Mouse (Mus musculus): ENCODE measurements around the gene Frmd4a. TPM values are rescaled to one million over a fixed set of nuclear protein-coding genes. Genes with fewer than 3 reads are reported as not detected.

Frmd4a gene
- polyA plus RNA-seq, 1 experiment from 2014 or later, result 13.7 TPM

DNA sequence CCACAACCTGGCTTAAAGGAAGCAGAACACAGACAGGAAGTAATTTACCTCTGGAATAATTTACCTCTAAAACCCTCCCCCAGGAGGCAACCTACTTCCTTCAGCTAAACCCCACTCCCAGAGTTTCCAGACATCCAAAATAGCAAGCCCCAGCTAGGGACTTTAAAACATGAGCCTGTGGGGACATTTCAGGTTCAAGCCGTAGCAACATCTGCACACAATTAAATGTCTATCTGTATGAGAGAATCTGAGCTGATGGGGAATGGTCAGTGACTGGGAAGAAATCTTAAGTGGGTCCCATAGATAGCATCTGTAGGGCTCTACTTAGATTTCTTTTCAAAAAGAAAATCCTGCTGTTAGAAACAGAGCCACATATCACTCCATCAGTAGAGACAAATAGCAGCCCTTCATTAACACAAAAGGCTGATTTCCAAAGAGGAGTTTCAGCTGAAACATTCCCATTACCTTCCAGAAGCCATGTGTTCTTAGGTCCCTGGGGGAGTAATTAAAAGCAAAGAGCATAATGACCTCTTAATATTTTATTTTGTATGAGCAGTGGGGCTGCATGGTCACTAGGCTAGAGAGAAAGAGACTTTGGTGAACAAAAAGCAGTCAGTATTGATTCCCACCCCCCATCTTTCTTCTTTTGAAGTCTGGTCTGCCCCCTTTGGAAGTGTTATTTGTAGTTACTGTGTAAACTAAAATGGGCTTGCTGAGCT lies 505.4 kb downstream of the Frmd4a start:
- Histone ChIP-seq H3K4me1 (ENCODE audit: control insufficient read depth, insufficient read depth, low read length) (peaks cover 2% of the 10 kb centered on the region), H3K4me2 (ENCODE audit: low read depth, low read length) (no peak overlapping the region), H3K9me3 (ENCODE audit: control insufficient read depth, low read length) (no peaks in the 10 kb centered on the region), H3K4me3 (ENCODE audit: low read length) (no peak overlapping the region), H3K36me3 (ENCODE audit: control insufficient read depth, insufficient read depth, low read length) (no peaks in the 10 kb centered on the region), H3K9ac (ENCODE audit: low read depth, low read length) (no peak overlapping the region), H3K27ac (ENCODE audit: low read length) (no peak overlapping the region), H3K27me3 (replicated peaks; ENCODE audit: control insufficient read depth, insufficient read depth, low read length) (no peaks in the 10 kb centered on the region)
- 85% methylated on average over 1 of the region's 1 CpGs for WGBS
- no peak for ATAC-seq

DNA sequence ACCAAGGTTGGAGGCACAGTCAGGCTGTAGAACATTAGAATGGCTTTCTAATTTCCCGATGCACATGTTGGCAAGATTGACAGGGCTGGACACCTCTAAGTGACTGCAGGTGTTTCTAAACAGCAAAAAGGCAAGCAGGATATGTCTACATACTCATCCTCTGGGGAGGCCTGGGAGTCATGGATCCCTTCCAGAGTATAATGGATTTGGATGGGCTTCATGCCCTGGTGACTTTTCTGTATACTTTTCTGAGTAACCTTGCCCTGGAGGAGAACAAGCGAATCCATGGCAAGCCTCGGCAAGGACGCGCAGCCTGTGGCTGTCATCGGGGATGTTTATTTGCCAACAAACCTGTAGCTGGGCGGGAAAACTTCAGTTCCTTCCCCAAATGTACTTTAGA lies 509.6 kb downstream of the Frmd4a start:
- H3K27ac ChIP-seq (ENCODE audit: low read length), result no peak overlapping the region
- H3K9me3 ChIP-seq (ENCODE audit: control insufficient read depth, low read length), result no peaks in the 10 kb centered on the region
- no peak overlapping the region for H3K4me3 ChIP-seq (ENCODE audit: low read length)
- 89% methylated on average over 7 of the region's 7 CpGs for WGBS
- H3K9ac ChIP-seq (ENCODE audit: low read depth, low read length), result no peak overlapping the region
- H3K36me3 ChIP-seq (ENCODE audit: control insufficient read depth, insufficient read depth, low read length), result no peaks in the 10 kb centered on the region
- H3K4me1 ChIP-seq (ENCODE audit: control insufficient read depth, insufficient read depth, low read length), result no peaks in the 10 kb centered on the region
- ATAC-seq, result no peak
- H3K27me3 ChIP-seq (replicated peaks; ENCODE audit: control insufficient read depth, insufficient read depth, low read length), result no peaks in the 10 kb centered on the region
- no peak overlapping the region for H3K4me2 ChIP-seq (ENCODE audit: low read depth, low read length)

DNA sequence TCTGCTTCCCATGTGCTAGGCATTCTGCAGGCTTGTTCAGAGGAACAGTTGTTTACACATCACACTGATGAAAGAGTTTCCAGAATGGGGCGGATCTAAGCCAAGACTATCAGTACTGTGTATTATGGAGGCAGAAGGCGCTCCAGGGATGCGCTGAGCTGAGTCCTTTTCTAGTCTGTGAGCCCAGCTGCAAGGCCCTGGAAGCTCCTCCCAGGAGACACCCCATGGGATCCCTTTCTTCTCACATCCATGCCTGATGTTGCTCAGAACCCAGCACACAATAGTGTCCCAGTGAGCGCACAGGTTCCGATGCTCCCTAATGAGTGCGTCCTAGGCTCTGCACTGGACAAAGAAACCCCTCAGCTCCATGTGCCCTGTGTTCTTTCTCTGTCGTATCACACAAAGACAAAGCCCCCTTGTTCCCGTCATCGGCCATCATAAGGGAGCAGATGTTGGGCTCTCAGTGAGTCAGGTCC lies 511.8 kb downstream of the Frmd4a start:
- no peak; the same call in 1 of the 2 replicates for ATAC-seq
- Histone ChIP-seq H3K4me3 (ENCODE audit: low read length) (no peak overlapping the region), H3K9ac (ENCODE audit: low read depth, low read length) (no peak overlapping the region), H3K9me3 (ENCODE audit: control insufficient read depth, low read length) (no peaks in the 10 kb centered on the region), H3K4me1 (ENCODE audit: control insufficient read depth, insufficient read depth, low read length) (no peaks in the 10 kb centered on the region), H3K36me3 (ENCODE audit: control insufficient read depth, insufficient read depth, low read length) (no peaks in the 10 kb centered on the region), H3K27me3 (replicated peaks; ENCODE audit: control insufficient read depth, insufficient read depth, low read length) (no peaks in the 10 kb centered on the region), H3K4me2 (ENCODE audit: low read depth, low read length) (no peak overlapping the region), H3K27ac (ENCODE audit: low read length) (no peak overlapping the region)
- WGBS, result 75% methylated on average over 9 of the region's 9 CpGs

DNA sequence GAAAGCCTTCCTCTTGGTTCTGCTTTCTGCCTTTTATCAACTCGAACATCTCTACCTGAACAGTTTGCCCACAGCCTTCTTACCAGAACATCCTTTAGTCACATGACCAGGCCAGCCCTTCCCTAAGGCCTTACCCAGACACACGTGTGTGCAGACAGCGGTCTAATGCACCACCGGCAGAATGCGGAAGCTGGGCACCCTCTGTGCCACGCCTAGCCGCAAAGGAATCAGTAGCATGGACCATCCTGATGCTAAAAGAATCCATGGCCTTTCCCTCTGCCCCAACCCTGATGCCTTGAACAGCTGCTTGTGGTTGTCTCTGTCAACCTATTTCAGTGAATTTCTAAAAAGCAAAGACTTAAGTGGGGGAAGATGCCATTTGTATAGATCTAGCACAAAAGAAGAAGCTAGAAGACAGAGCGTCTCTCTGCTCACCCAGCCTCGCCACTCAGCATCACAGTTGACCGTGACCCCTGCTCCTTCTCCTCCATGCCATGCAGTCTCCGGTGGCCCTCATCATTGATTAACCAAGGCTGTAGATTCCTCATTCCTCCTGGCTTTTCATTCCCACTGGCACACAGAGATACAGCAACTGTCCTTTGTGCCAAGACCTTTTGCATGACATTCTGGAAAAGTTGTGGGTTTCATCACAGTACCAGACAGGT lies 514.1 kb downstream of the Frmd4a start:
- Histone ChIP-seq H3K4me2 (ENCODE audit: low read depth, low read length) (no peak overlapping the region), H3K36me3 (ENCODE audit: control insufficient read depth, insufficient read depth, low read length) (no peaks in the 10 kb centered on the region), H3K9ac (ENCODE audit: low read depth, low read length) (no peak overlapping the region), H3K27me3 (replicated peaks; ENCODE audit: control insufficient read depth, insufficient read depth, low read length) (no peaks in the 10 kb centered on the region), H3K4me1 (ENCODE audit: control insufficient read depth, insufficient read depth, low read length) (no peaks in the 10 kb centered on the region), H3K27ac (ENCODE audit: low read length) (no peak overlapping the region), H3K4me3 (ENCODE audit: low read length) (no peak overlapping the region), H3K9me3 (ENCODE audit: control insufficient read depth, low read length) (no peaks in the 10 kb centered on the region)
- no peak for ATAC-seq
- WGBS, result 81% methylated on average over 11 of the region's 11 CpGs

DNA sequence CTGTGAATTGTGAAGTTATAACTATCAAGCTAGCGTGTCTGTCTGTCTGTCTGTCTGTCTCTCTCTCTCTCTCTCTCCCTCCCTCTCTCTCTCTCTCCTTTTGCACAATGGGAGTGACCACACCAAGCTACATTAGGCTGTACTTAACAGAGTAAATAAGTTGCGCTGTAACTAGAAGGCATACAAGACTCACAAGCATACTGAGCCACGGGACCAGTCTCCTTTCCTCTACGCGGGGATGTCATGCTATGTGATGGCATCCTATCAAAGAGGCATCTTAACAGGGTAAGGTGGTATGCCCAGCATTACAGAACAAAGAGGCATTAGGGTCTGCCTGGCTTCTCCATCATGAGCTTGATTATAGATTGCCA lies 514.7 kb downstream of the Frmd4a start:
- Histone ChIP-seq H3K36me3 (ENCODE audit: control insufficient read depth, insufficient read depth, low read length) (no peaks in the 10 kb centered on the region), H3K9me3 (ENCODE audit: control insufficient read depth, low read length) (no peaks in the 10 kb centered on the region), H3K9ac (ENCODE audit: low read depth, low read length) (no peak overlapping the region), H3K27me3 (replicated peaks; ENCODE audit: control insufficient read depth, insufficient read depth, low read length) (no peaks in the 10 kb centered on the region), H3K4me1 (ENCODE audit: control insufficient read depth, insufficient read depth, low read length) (no peaks in the 10 kb centered on the region), H3K27ac (ENCODE audit: low read length) (no peak overlapping the region), H3K4me2 (ENCODE audit: low read depth, low read length) (no peak overlapping the region), H3K4me3 (ENCODE audit: low read length) (no peak overlapping the region)
- 92% methylated on average over 5 of the region's 5 CpGs for WGBS
- ATAC-seq, result no peak

DNA sequence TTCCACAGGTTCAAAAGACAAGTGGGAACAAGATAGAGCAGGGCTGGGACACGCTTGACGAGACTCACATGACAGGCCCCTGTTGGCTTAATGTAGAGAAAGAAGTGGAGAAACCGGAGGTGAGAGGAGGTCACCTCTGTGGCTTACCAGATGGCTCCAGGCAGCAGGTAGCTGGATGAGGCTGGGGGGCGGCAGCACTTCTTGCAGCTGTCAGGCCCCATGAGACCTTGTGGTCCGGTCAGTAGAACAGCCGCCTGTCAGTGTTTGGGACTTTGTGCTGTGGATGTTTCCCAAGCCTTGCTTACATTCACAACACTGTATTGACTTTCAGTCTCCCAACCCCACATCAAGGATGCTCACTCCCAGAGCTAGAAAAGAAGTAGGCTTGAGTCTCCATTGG lies 515.4 kb downstream of the Frmd4a start:
- Histone ChIP-seq H3K4me1 (ENCODE audit: control insufficient read depth, insufficient read depth, low read length) (no peaks in the 10 kb centered on the region), H3K9me3 (ENCODE audit: control insufficient read depth, low read length) (no peaks in the 10 kb centered on the region), H3K27me3 (replicated peaks; ENCODE audit: control insufficient read depth, insufficient read depth, low read length) (no peaks in the 10 kb centered on the region), H3K9ac (ENCODE audit: low read depth, low read length) (no peak overlapping the region), H3K4me3 (ENCODE audit: low read length) (no peak overlapping the region), H3K36me3 (ENCODE audit: control insufficient read depth, insufficient read depth, low read length) (no peaks in the 10 kb centered on the region), H3K27ac (ENCODE audit: low read length) (no peak overlapping the region), H3K4me2 (ENCODE audit: low read depth, low read length) (no peak overlapping the region)
- no peak for ATAC-seq
- WGBS, result 94% methylated on average over 6 of the region's 6 CpGs

DNA sequence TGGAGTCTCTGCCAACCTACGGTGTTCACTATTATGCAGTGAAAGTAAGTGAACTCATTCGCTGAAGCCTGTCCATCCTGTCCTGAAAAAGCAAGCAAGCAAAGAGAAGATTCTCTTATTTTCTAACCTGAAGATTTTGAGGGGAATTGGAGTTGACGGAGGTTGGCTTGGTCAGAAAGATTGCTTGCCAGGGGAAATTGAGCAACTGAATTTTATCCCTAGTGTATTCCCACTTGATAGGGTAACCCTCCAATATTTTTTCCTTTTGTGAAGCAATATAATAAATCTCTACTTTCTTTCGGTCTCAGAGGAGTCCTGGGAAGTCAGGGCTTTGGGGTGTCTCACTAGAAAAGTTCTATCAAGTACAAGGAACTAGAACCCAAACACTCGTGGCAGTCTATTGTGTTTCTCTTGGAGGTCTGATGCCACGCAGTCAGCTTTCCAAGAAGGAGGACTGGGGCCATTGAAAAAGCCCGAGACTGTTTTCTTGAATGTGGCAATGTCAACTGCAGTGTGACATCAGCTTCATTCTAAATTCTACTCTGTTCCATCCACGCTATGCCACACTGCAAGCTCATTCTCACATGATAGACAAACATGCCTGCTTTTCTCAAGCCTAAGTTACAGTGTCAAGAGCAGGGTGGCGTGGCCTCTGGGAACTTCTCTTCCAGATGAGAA lies 517.8 kb downstream of the Frmd4a start:
- H3K4me3 ChIP-seq (ENCODE audit: low read length), result no peak overlapping the region
- WGBS, result 88% methylated on average over 9 of the region's 9 CpGs
- no peak overlapping the region for H3K4me2 ChIP-seq (ENCODE audit: low read depth, low read length)
- no peak overlapping the region for H3K9ac ChIP-seq (ENCODE audit: low read depth, low read length)
- H3K9me3 ChIP-seq (ENCODE audit: control insufficient read depth, low read length), result no peaks in the 10 kb centered on the region
- no peaks in the 10 kb centered on the region for H3K4me1 ChIP-seq (ENCODE audit: control insufficient read depth, insufficient read depth, low read length)
- ATAC-seq, result no peak
- H3K36me3 ChIP-seq (ENCODE audit: control insufficient read depth, insufficient read depth, low read length), result no peaks in the 10 kb centered on the region
- no peak overlapping the region for H3K27ac ChIP-seq (ENCODE audit: low read length)
- no peaks in the 10 kb centered on the region for H3K27me3 ChIP-seq (replicated peaks; ENCODE audit: control insufficient read depth, insufficient read depth, low read length)

DNA sequence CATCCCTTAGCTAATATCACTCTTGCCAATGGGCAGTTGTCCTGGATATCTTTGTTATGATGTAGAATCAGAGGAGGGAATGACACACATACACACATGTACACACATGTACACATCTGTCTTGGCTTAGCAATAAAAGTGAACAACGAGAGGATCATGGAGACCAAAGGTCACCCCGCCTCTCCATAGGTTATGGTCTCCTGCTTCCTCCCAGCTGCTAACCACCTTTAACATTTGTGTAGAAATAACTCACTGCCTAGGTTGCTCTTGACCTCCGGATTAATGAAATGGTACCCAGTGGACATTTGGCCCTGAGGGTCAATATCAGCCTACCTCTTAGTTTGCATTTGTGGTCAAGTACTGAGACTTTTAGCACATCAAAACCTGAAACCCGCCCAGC lies 523.8 kb downstream of the Frmd4a start:
- no peak for ATAC-seq

DNA sequence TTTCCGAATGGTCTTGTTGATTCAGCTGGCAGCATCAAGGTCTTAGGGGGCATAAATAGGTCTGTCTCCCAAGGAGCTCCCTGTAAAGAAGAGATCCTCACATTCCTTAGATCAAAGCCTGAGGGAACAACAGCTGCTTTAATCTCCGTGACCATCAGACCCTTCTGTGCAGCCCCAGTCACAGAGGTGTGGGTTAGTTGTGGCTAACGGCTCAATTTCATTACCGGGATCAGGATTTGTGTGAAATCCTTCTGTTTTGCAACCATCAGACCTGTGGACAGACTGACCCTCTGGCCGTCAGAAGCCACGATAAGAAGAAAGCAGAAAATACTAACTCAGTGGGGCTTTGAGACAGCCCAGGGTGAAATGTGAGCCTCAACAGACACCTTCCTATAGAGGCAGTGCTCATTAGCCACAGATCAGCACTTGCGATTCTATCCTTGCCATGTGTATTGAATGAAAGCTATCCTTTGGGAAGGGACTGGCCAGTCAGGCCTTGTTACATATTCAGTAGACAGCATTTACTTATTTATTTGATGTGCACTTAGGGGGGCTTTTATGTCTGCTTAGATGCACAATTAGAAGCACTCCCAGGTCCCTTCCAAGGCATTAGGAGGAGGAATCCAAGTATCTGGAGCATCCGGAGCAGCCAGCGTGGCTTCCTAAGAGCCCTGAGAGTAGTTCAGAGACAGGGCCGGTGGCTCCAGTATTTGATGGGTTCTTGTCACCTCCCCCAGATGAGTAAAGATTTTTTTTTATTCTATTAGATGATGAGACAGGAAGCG lies 524.5 kb downstream of the Frmd4a start:
- no peaks in the 10 kb centered on the region for H3K9me3 ChIP-seq (ENCODE audit: control insufficient read depth, low read length)
- no peak overlapping the region for H3K4me3 ChIP-seq (ENCODE audit: low read length)
- H3K4me2 ChIP-seq (ENCODE audit: low read depth, low read length), result no peak overlapping the region
- 46% methylated on average over 11 of the region's 11 CpGs for WGBS
- no peak overlapping the region for H3K9ac ChIP-seq (ENCODE audit: low read depth, low read length)
- ATAC-seq, result no peak
- peaks cover 9% of the 10 kb centered on the region for H3K4me1 ChIP-seq (ENCODE audit: control insufficient read depth, insufficient read depth, low read length)
- no peaks in the 10 kb centered on the region for H3K36me3 ChIP-seq (ENCODE audit: control insufficient read depth, insufficient read depth, low read length)
- no peak overlapping the region for H3K27ac ChIP-seq (ENCODE audit: low read length)
- H3K27me3 ChIP-seq (replicated peaks; ENCODE audit: control insufficient read depth, insufficient read depth, low read length), result no peaks in the 10 kb centered on the region

More for the DNA sequence above, 523.8 kb downstream of the Frmd4a start:
- Histone ChIP-seq H3K4me3 (ENCODE audit: low read length) (no peak overlapping the region), H3K27me3 (replicated peaks; ENCODE audit: control insufficient read depth, insufficient read depth, low read length) (no peaks in the 10 kb centered on the region), H3K27ac (ENCODE audit: low read length) (no peak overlapping the region), H3K9ac (ENCODE audit: low read depth, low read length) (no peak overlapping the region), H3K9me3 (ENCODE audit: control insufficient read depth, low read length) (no peaks in the 10 kb centered on the region), H3K36me3 (ENCODE audit: control insufficient read depth, insufficient read depth, low read length) (no peaks in the 10 kb centered on the region), H3K4me2 (ENCODE audit: low read depth, low read length) (no peak overlapping the region), H3K4me1 (ENCODE audit: control insufficient read depth, insufficient read depth, low read length) (peaks cover 9% of the 10 kb centered on the region)
- WGBS, result 56% methylated on average over 4 of the region's 4 CpGs

Measured in intestine, embryonic 16.5 days (tissue).